Mouse (Mus musculus): ENCODE results near the gene Slc36a3. TPM values are rescaled to one million over a fixed set of nuclear protein-coding genes. Genes with fewer than 3 reads are reported as not detected.
A peak's percentile ranks its signal among the peaks of the same experiment; 100 is the strongest.

Gene Slc36a3
- not detected in 2 replicates for polyA plus RNA-seq (2015; fragmentation: Nextera tagmentation; extraction: Ambion mirVana)

DNA sequence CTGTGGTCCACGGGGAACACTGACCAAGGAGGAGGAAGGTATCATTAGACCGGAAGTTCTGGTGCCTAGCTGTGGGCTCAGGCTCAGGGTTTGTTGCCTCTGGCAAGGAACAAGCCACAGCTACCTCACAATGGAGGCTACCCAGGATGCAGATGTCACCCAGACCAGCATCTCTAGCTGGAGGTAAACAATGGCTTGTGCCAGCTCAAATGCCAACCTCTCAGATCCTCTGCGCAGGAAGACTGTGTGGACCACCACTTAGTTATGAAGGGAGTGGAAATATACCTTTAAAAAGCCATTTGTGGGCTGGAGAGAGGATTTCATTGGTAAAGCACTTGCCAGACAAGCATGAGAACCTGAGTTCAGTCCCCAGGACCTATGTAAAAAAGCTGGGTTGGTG lies at the start of gene Slc36a3:
Gene Slc36a3 (minus strand): TSS at position 101 of the 400 bp plus-strand sequence.
- WGBS = 68% methylated on average over 3 of the region's 3 CpGs

DNA sequence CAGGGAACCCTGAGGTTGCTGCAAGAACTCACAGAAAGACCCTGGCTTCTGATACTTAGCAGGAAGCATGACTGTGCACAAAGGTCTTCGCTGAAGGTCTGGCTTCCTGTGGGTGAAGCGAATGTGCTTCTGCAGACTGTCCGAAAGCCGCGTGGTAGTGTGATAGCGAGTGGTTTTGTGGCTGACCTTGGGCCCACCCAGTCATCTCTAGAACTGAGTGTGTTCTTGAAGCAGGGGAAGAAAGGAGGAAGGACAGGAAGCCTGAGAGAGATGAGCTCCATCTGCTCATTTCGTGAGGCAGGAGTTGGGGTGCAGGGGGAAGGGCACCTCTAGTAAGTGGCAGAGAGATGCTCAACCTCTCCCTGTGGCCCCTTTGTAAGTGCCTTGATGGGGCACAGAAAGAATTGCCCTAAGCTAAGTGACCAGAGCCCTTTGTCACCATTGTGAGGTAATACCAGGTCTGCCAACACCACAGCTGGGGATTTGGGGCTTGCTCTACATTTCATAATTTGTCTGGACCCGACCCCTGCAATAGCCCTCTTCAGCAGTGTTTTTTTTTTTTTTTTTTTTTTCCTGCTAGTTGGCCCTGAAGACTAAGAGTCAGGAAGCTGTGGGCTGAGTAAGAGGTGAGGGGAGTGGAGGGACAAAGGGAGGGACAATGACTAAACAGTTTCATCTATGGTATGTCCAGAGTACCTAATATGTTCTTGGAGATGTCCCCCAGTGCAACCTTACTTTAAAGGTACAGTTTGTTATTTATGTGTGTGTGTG lies 46.4 kb upstream of the Slc36a3 start:
- Histone ChIP-seq H3K27me3 (no peaks in the 10 kb centered on the region), H3K36me3 (no peaks in the 10 kb centered on the region), H3K27ac (no peak overlapping the region), H3K9ac (no peak overlapping the region), H3K9me3 (no peaks in the 10 kb centered on the region), H3K4me2 (no peak overlapping the region), H3K4me1 (no peaks in the 10 kb centered on the region), H3K4me3 (no peak overlapping the region)
- ATAC-seq (ENCODE audit: borderline replicate concordance, extremely low read depth, low FRiP score, low TSS enrichment) = no peak
- 63% methylated on average over 8 of the region's 8 CpGs for WGBS

More for the DNA sequence above, at the start of gene Slc36a3:
- Histone ChIP-seq H3K9ac (no peak within 1 kb of the TSS), H3K9me3 (no peaks in the 10 kb centered on the region), H3K4me1 (no peaks in the 10 kb centered on the region), H3K36me3 (no peaks in the 10 kb centered on the region), H3K4me2 (no peak within 1 kb of the TSS), H3K27ac (no peak within 1 kb of the TSS), H3K27me3 (no peaks in the 10 kb centered on the region), H3K4me3 (no peak within 1 kb of the TSS)
- no peak for ATAC-seq (ENCODE audit: borderline replicate concordance, extremely low read depth, low FRiP score, low TSS enrichment)

DNA sequence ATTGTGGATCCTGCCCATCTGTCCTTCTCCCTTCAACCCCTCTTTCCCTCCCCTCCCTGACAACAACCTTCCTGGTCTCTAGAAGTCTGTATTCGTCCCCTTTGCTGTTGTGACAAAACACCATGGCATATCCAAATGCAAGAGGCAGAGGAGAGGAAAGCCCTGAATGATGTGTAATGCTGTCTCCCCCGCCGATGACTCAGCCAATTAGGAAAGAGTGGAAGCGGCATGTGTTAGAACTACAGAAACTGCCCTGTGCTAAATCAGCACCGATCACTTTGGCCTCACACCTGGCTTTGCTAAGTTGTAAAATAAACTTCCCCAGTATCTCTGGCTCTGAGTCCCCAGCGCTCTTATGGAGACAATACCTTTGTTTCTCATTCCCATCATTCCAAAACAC lies 45.6 kb upstream of the Slc36a3 start:
- Histone ChIP-seq H3K27ac (no peak overlapping the region), H3K9ac (no peak overlapping the region), H3K27me3 (no peaks in the 10 kb centered on the region), H3K4me2 (no peak overlapping the region), H3K36me3 (no peaks in the 10 kb centered on the region), H3K4me3 (no peak overlapping the region), H3K9me3 (no peaks in the 10 kb centered on the region), H3K4me1 (no peaks in the 10 kb centered on the region)
- ATAC-seq (ENCODE audit: borderline replicate concordance, extremely low read depth, low FRiP score, low TSS enrichment) = no peak
- WGBS = 52% methylated on average over 6 of the region's 6 CpGs

- Histone ChIP-seq H3K9me3 (no peaks in the 10 kb centered on the region), H3K27me3 (no peaks in the 10 kb centered on the region), H3K27ac (no peak overlapping the region), H3K4me3 (no peak overlapping the region), H3K4me1 (no peaks in the 10 kb centered on the region), H3K9ac (no peak overlapping the region), H3K4me2 (no peak overlapping the region), H3K36me3 (no peaks in the 10 kb centered on the region)
- WGBS = 42% methylated on average over 3 of the region's 3 CpGs
- peak; percentile 64; the same call in 1 of the 2 replicates for ATAC-seq (ENCODE audit: borderline replicate concordance, extremely low read depth, low FRiP score, low TSS enrichment)
Observed at GRCm38 (mm10) chr11:55190216-55190615, 38.7 kb upstream of the Slc36a3 start.

GRCm38 (mm10) chr11:55187777-55188176 lies 36.3 kb upstream of the Slc36a3 start:
- Histone ChIP-seq H3K4me1 (0 out of 2 replicates have a peak, but pooled peaks cover 9% of the 10 kb centered on the region), H3K9ac (no peak overlapping the region), H3K36me3 (no peaks in the 10 kb centered on the region), H3K4me3 (no peak overlapping the region), H3K9me3 (no peaks in the 10 kb centered on the region), H3K4me2 (no peak overlapping the region), H3K27me3 (no peaks in the 10 kb centered on the region), H3K27ac (no peak overlapping the region)
- no peak for ATAC-seq (ENCODE audit: borderline replicate concordance, extremely low read depth, low FRiP score, low TSS enrichment)
- 78% methylated on average over 6 of the region's 6 CpGs for WGBS

GRCm38 (mm10) chr11:55187292-55187691 lies 35.8 kb upstream of the Slc36a3 start:
- 76% methylated on average over 4 of the region's 4 CpGs for WGBS
- no peaks in the 10 kb centered on the region for H3K36me3 ChIP-seq
- H3K4me2 ChIP-seq = no peak overlapping the region
- H3K4me1 ChIP-seq = 0 out of 2 replicates have a peak, but pooled peaks cover 9% of the 10 kb centered on the region
- no peak overlapping the region for H3K4me3 ChIP-seq
- no peaks in the 10 kb centered on the region for H3K9me3 ChIP-seq
- H3K27me3 ChIP-seq = no peaks in the 10 kb centered on the region
- no peak for ATAC-seq (ENCODE audit: borderline replicate concordance, extremely low read depth, low FRiP score, low TSS enrichment)
- no peak overlapping the region for H3K27ac ChIP-seq
- H3K9ac ChIP-seq = no peak overlapping the region

GRCm38 (mm10) chr11:55184733-55185291 lies 33.3 kb upstream of the Slc36a3 start, which contains the start of gene Slc36a2:
Gene Slc36a2, minus strand, starts transcription at chr11:55185077.
- H3K4me2 ChIP-seq = no peak within 1 kb of the TSS; the same call in 1 of the 2 replicates
- no peaks in the 10 kb centered on the region for H3K9me3 ChIP-seq
- peak within 1 kb of the TSS; percentile 29; the same call in 1 of the 2 replicates for H3K27ac ChIP-seq
- 0 out of 2 replicates have a peak, but pooled peaks have one; percentile 19 for ATAC-seq (ENCODE audit: borderline replicate concordance, extremely low read depth, low FRiP score, low TSS enrichment)
- H3K9ac ChIP-seq = no peak within 1 kb of the TSS
- no peaks in the 10 kb centered on the region for H3K27me3 ChIP-seq
- H3K36me3 ChIP-seq = no peaks in the 10 kb centered on the region
- no peak within 1 kb of the TSS for H3K4me3 ChIP-seq
- WGBS = 25% methylated on average over 10 of the region's 10 CpGs
- 0 out of 2 replicates have a peak, but pooled peaks cover 9% of the 10 kb centered on the region for H3K4me1 ChIP-seq

DNA sequence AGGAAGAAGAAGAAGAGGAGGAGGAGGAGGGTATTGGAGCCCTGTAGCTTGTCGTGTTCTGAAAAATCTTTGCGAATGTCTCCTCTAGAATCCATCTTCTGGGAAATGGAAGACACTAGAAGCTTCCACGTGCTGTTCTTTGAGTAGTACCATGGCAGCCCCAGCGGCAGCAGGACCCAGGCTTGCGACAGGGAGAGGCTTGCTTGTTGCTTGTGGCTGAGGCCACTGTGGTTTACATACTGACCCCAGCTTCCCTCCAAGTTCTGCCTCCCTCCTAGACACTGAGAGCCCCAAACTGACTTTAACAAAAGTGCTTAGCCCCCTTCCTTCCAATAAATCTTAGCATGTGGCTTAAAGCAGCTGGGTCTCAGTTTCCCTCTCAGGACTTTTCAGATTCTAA lies 32.7 kb upstream of the Slc36a3 start:
- Histone ChIP-seq H3K4me1 (0 out of 2 replicates have a peak, but pooled peaks cover 9% of the 10 kb centered on the region), H3K36me3 (no peaks in the 10 kb centered on the region), H3K27me3 (no peaks in the 10 kb centered on the region), H3K4me2 (no peak overlapping the region; the same call in 1 of the 2 replicates), H3K27ac (no peak overlapping the region), H3K9me3 (no peaks in the 10 kb centered on the region), H3K4me3 (no peak overlapping the region), H3K9ac (no peak overlapping the region)
- WGBS = 77% methylated on average over 5 of the region's 5 CpGs
- ATAC-seq (ENCODE audit: borderline replicate concordance, extremely low read depth, low FRiP score, low TSS enrichment) = no peak

- Histone ChIP-seq H3K27me3 (no peaks in the 10 kb centered on the region), H3K4me2 (no peak overlapping the region), H3K9ac (no peak overlapping the region), H3K27ac (peak overlapping the region; percentile 29; the same call in 1 of the 2 replicates), H3K9me3 (no peaks in the 10 kb centered on the region), H3K4me1 (0 out of 2 replicates have a peak, but pooled peaks cover 9% of the 10 kb centered on the region), H3K36me3 (no peaks in the 10 kb centered on the region), H3K4me3 (no peak overlapping the region)
- ATAC-seq (ENCODE audit: borderline replicate concordance, extremely low read depth, low FRiP score, low TSS enrichment) = peak; percentile 71; the same call in 1 of the 2 replicates
- WGBS = 34% methylated on average over 7 of the region's 7 CpGs
Observed at GRCm38 (mm10) chr11:55183124-55183523, 31.6 kb upstream of the Slc36a3 start.

DNA sequence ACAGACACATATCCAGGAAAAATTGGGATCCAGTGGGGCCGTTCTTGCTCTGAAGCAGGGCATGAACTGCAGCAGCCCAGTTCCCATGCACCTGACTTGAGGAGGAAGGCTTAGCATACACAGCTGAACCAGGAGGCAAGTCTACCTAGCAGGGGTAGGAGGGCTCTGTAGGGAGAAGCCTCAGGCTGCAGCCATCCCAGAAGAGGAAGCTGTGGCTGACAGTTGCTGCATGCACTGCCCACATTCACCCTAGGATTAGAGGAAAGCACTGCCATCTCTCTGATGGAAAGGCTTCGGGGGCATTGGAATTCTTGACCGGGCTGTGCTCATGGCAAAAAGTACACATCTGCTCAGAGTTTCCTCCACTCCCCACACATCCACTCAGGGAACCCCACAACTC lies 28.3 kb upstream of the Slc36a3 start:
- H3K4me2 ChIP-seq = no peak overlapping the region
- H3K4me3 ChIP-seq = no peak overlapping the region
- no peak for ATAC-seq (ENCODE audit: borderline replicate concordance, extremely low read depth, low FRiP score, low TSS enrichment)
- no peak overlapping the region for H3K27ac ChIP-seq
- H3K4me1 ChIP-seq = 0 out of 2 replicates have a peak, but pooled peaks cover 8% of the 10 kb centered on the region
- H3K36me3 ChIP-seq = no peaks in the 10 kb centered on the region
- no peak overlapping the region for H3K9ac ChIP-seq
- no peaks in the 10 kb centered on the region; the same call in 1 of the 2 replicates for H3K27me3 ChIP-seq
- no peaks in the 10 kb centered on the region for H3K9me3 ChIP-seq
- WGBS = 86% methylated on average over 3 of the region's 3 CpGs

DNA sequence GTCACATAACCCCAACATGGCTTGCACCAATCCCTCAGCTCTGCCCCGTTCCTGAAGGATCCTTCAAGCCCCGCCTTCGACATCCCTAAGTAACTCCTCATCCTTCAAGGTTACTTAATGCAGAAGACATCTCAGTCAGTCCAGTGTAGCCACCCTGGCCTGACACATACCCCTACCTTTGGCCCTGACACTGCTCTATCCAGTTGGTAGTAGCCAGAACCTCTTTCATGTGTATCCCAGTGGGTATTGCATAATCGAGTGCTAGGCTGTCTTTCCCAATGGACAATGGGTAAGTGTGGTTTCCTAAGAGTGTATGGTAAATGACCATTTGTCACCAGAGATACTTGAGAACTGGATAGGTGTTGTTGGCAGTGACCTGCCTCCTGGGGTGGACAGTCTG lies 27.3 kb upstream of the Slc36a3 start:
- no peak overlapping the region for H3K27ac ChIP-seq
- no peak overlapping the region for H3K4me2 ChIP-seq
- peaks cover 4% of the 10 kb centered on the region for H3K27me3 ChIP-seq
- 0 out of 2 replicates have a peak, but pooled peaks cover 6% of the 10 kb centered on the region for H3K4me1 ChIP-seq
- WGBS = 68% methylated on average over 4 of the region's 4 CpGs
- H3K9me3 ChIP-seq = no peaks in the 10 kb centered on the region
- H3K9ac ChIP-seq = no peak overlapping the region
- no peaks in the 10 kb centered on the region for H3K36me3 ChIP-seq
- ATAC-seq (ENCODE audit: borderline replicate concordance, extremely low read depth, low FRiP score, low TSS enrichment) = no peak
- H3K4me3 ChIP-seq = no peak overlapping the region

GRCm38 (mm10) chr11:55170501-55170900 lies 19.0 kb upstream of the Slc36a3 start:
- Histone ChIP-seq H3K4me2 (no peak overlapping the region), H3K4me1 (no peaks in the 10 kb centered on the region), H3K9ac (no peak overlapping the region), H3K9me3 (no peaks in the 10 kb centered on the region), H3K36me3 (no peaks in the 10 kb centered on the region), H3K27me3 (peaks cover 4% of the 10 kb centered on the region), H3K27ac (no peak overlapping the region), H3K4me3 (no peak overlapping the region)
- 56% methylated on average over 4 of the region's 4 CpGs for WGBS
- ATAC-seq (ENCODE audit: borderline replicate concordance, extremely low read depth, low FRiP score, low TSS enrichment) = no peak

Data from lung, embryonic 15.5 days (tissue).